Mouse (Mus musculus): ENCODE data around the gene Tmem270. TPM values are rescaled to one million over a fixed set of nuclear protein-coding genes. Genes with fewer than 3 reads are reported as not detected.
"Not testable (repeated sequence)": the region's sequence is repeated elsewhere in the genome, so short reads cannot be mapped to it uniquely, and the experiment has no call there.

Tmem270 gene
- total RNA-seq, 2 experiments from 2014 or later: not detected

- Histone ChIP-seq H3K4me3 (no peak overlapping the region), H3K27ac (no peak overlapping the region)
- TF ChIP-seq CTCF (conservative IDR thresholded peaks at IDR 0.05): no peak
- DNase-seq (ENCODE audit: low spot score in 2 of 2): no peak
Measured at GRCm38 (mm10) chr5:134939069-134939468, 32.5 kb upstream of the Tmem270 start.

- DNase-seq (ENCODE audit: low spot score in 2 of 2): no peak
- Histone ChIP-seq H3K27ac (no peak overlapping the region), H3K4me3 (no peak overlapping the region)
- TF ChIP-seq CTCF (conservative IDR thresholded peaks at IDR 0.05): no peak
Measured at GRCm38 (mm10) chr5:134936626-134937185, 30.2 kb upstream of the Tmem270 start.

GRCm38 (mm10) chr5:134936051-134936450 is 29.5 kb upstream of the Tmem270 start:
- no peak overlapping the region for H3K27ac ChIP-seq
- DNase-seq (ENCODE audit: low spot score in 2 of 2): no peak
- TF ChIP-seq CTCF (conservative IDR thresholded peaks at IDR 0.05): no peak
- H3K4me3 ChIP-seq: no peak overlapping the region

- no peak for DNase-seq (ENCODE audit: low spot score in 2 of 2)
Measured at GRCm38 (mm10) chr5:134934666-134935065, 28.1 kb upstream of the Tmem270 start.

GRCm38 (mm10) chr5:134933686-134934085 is 27.2 kb upstream of the Tmem270 start:
- not testable (repeated sequence) for H3K27ac ChIP-seq; H3K4me3 ChIP-seq; DNase-seq (ENCODE audit: low spot score in 2 of 2)

More at GRCm38 (mm10) chr5:134934666-134935065, 28.1 kb upstream of the Tmem270 start:
- TF ChIP-seq CTCF (conservative IDR thresholded peaks at IDR 0.05): no peak
- H3K4me3 ChIP-seq: no peak overlapping the region
- H3K27ac ChIP-seq: no peak overlapping the region

- TF ChIP-seq CTCF (conservative IDR thresholded peaks at IDR 0.05): no peak
- no peak for DNase-seq (ENCODE audit: low spot score in 2 of 2)
- H3K4me3 ChIP-seq: no peak overlapping the region
- no peak overlapping the region for H3K27ac ChIP-seq
Measured at GRCm38 (mm10) chr5:134933281-134933680, 26.7 kb upstream of the Tmem270 start.

- peak; percentile 23 to 35 for DNase-seq (ENCODE audit: low spot score in 2 of 2)
- TF ChIP-seq CTCF (conservative IDR thresholded peaks at IDR 0.05): peak; percentile 60
Measured at GRCm38 (mm10) chr5:134932903-134933276, 26.4 kb upstream of the Tmem270 start.

GRCm38 (mm10) chr5:134932179-134932902 is 25.8 kb upstream of the Tmem270 start, which contains the start of gene Mettl27:
Mettl27 (plus strand) TSS chr5:134932368.
- no peak for TF ChIP-seq CTCF (conservative IDR thresholded peaks at IDR 0.05)
- H3K27ac ChIP-seq: peak within 1 kb of the TSS; percentile 83
- peak; percentile 79 to 88 for DNase-seq (ENCODE audit: low spot score in 2 of 2)
- peak within 1 kb of the TSS; percentile 88 for H3K4me3 ChIP-seq

More at GRCm38 (mm10) chr5:134932903-134933276, 26.4 kb upstream of the Tmem270 start:
- Histone ChIP-seq H3K4me3 (peak overlapping the region; percentile 88), H3K27ac (no peak overlapping the region)

GRCm38 (mm10) chr5:134929988-134930387 is 23.5 kb upstream of the Tmem270 start:
- TF ChIP-seq CTCF (conservative IDR thresholded peaks at IDR 0.05): no peak
- Histone ChIP-seq H3K27ac (no peak overlapping the region), H3K4me3 (no peak overlapping the region)
- DNase-seq (ENCODE audit: low spot score in 2 of 2): no peak

- no peak for DNase-seq (ENCODE audit: low spot score in 2 of 2)
- no peak for TF ChIP-seq CTCF (conservative IDR thresholded peaks at IDR 0.05)
- Histone ChIP-seq H3K4me3 (no peak overlapping the region), H3K27ac (no peak overlapping the region)
Measured at GRCm38 (mm10) chr5:134926726-134927125, 20.2 kb upstream of the Tmem270 start.

GRCm38 (mm10) chr5:134923141-134923540 is 16.6 kb upstream of the Tmem270 start:
- no peak for TF ChIP-seq CTCF (conservative IDR thresholded peaks at IDR 0.05)
- no peak overlapping the region for H3K4me3 ChIP-seq
- H3K27ac ChIP-seq: no peak overlapping the region
- DNase-seq (ENCODE audit: low spot score in 2 of 2): no peak

- DNase-seq (ENCODE audit: low spot score in 2 of 2): no peak
- no peak for TF ChIP-seq CTCF (conservative IDR thresholded peaks at IDR 0.05)
- no peak overlapping the region for H3K27ac ChIP-seq
- no peak overlapping the region for H3K4me3 ChIP-seq
Measured at GRCm38 (mm10) chr5:134921106-134921505, 14.6 kb upstream of the Tmem270 start.

- Histone ChIP-seq H3K27ac (no peak overlapping the region), H3K4me3 (no peak overlapping the region)
- no peak for TF ChIP-seq CTCF (conservative IDR thresholded peaks at IDR 0.05)
- no peak for DNase-seq (ENCODE audit: low spot score in 2 of 2)
Measured at GRCm38 (mm10) chr5:134920106-134920687, 13.7 kb upstream of the Tmem270 start.

Data from layer of hippocampus, adult 2 months (tissue).